Mouse (Mus musculus) forebrain, embryonic 11.5 days (tissue): ENCODE data around the gene Clstn1. TPM values are rescaled to one million over a fixed set of nuclear protein-coding genes. Genes with fewer than 3 reads are reported as not detected.

ENCODE experiments used
- ATAC-seq: fragments of 200-750 bp; cut with Nextera tagmentation; replicated peaks from 2 replicates; pipeline ENCODE4 v1.8.0; 2017; ENCODE audit warnings: moderate TSS enrichment; ENCODE audit not compliant: low FRiP score
- DNase-seq: peaks from one replicate; pipeline ENCODE4 v3.0.0-alpha.2; 2017; ENCODE audit warnings: low spot score
- H3K27ac ChIP-seq: fragments of 300-500 bp; sonication (generic); 2 replicates; pipeline ENCODE4 v1.5.1; 2014; ENCODE audit warnings: low read depth, low read length
- H3K27me3 ChIP-seq: fragments of 300-500 bp; sonication (generic); 2 replicates; pipeline ENCODE4 v1.6.1; 2014; ENCODE audit warnings: mild to moderate bottlenecking, low read length, mixed read lengths; ENCODE audit not compliant: control insufficient read depth, insufficient read depth
- H3K36me3 ChIP-seq: fragments of 300-500 bp; sonication (generic); 2 replicates; pipeline ENCODE4 v1.6.1; 2014; ENCODE audit warnings: mild to moderate bottlenecking, low read length, moderate library complexity, mixed read lengths; ENCODE audit not compliant: control insufficient read depth, insufficient read depth
- H3K4me1 ChIP-seq: fragments of 300-500 bp; sonication (generic); replicated peaks from 2 replicates; pipeline ENCODE4 v1.6.1; 2014; ENCODE audit warnings: low read length, mixed read lengths; ENCODE audit not compliant: control insufficient read depth, insufficient read depth
- H3K4me2 ChIP-seq: fragments of 300-500 bp; sonication (generic); 2 replicates; pipeline ENCODE4 v1.6.1; 2014; ENCODE audit warnings: low read depth, mild to moderate bottlenecking, low read length, moderate library complexity, mixed read lengths; ENCODE audit not compliant: severe bottlenecking
- H3K4me3 ChIP-seq: fragments of 300-500 bp; sonication (generic); 2 replicates; pipeline ENCODE4 v1.5.1; 2014; ENCODE audit warnings: low read depth, low read length
- H3K9ac ChIP-seq: fragments of 300-500 bp; sonication (generic); 2 replicates; pipeline ENCODE4 v1.6.1; 2014; ENCODE audit warnings: low read length
- H3K9me3 ChIP-seq: fragments of 300-500 bp; sonication (generic); 2 replicates; pipeline ENCODE4 v1.6.1; 2016; ENCODE audit warnings: low read length, mixed read lengths; ENCODE audit not compliant: control insufficient read depth
- WGBS: fragments of 180-500 bp; shearing (Covaris S2); extraction: QIAGEN DNeasy Blood & Tissue Kit; methylation state at CpG from one replicate; pipeline ENCODE4 v1.1.7; 2014; 5-methylcytosine and 5-hydroxymethylcytosine counted together
- polyA plus RNA-seq: library from polyadenylated mRNA; unstranded; fragments of >200 nt; fragmentation: Nextera tagmentation; extraction: Ambion mirVana; gene quantifications from 2 replicates; pipeline ENCODE4 v1.2.1, GENCODE M21; 2014

Clstn1 gene
- polyA plus RNA-seq, 1 experiment from 2014 or later: 48.1 TPM

GRCm38 (mm10) chr4:149597641-149598208 lies 11.5 kb downstream of the Clstn1 start:
- Histone ChIP-seq H3K36me3 (no peaks in the 10 kb centered on the region), H3K9me3 (no peaks in the 10 kb centered on the region), H3K27me3 (no peaks in the 10 kb centered on the region), H3K4me2 (no peak overlapping the region), H3K4me1 (0 out of 2 replicates have a peak, but pooled peaks cover 2% of the 10 kb centered on the region), H3K27ac (no peak overlapping the region), H3K9ac (no peak overlapping the region), H3K4me3 (no peak overlapping the region)
- ATAC-seq (no peak), DNase-seq (no peak)
- 81% methylated on average over 12 of the region's 12 CpGs for WGBS

- DNase-seq (no peak), ATAC-seq (no peak)
- WGBS: 87% methylated on average over 6 of the region's 6 CpGs
- Histone ChIP-seq H3K9me3 (no peaks in the 10 kb centered on the region), H3K4me1 (0 out of 2 replicates have a peak, but pooled peaks cover 2% of the 10 kb centered on the region), H3K27ac (no peak overlapping the region), H3K4me3 (no peak overlapping the region), H3K27me3 (no peaks in the 10 kb centered on the region), H3K4me2 (no peak overlapping the region), H3K36me3 (no peaks in the 10 kb centered on the region), H3K9ac (no peak overlapping the region)
Observed at GRCm38 (mm10) chr4:149599549-149599948, 13.3 kb downstream of the Clstn1 start.

GRCm38 (mm10) chr4:149600130-149600529 lies 13.9 kb downstream of the Clstn1 start:
- no peak overlapping the region for H3K27ac ChIP-seq
- no peaks in the 10 kb centered on the region for H3K36me3 ChIP-seq
- H3K27me3 ChIP-seq: no peaks in the 10 kb centered on the region
- whole genome bisulfite sequencing: 88% methylated on average over 4 of the region's 4 CpGs
- ATAC-seq (no peak), DNase-seq (peak; percentile 15)
- no peak overlapping the region for H3K9ac ChIP-seq
- no peak overlapping the region for H3K4me2 ChIP-seq
- H3K4me1 ChIP-seq: 0 out of 2 replicates have a peak, but pooled peaks cover 2% of the 10 kb centered on the region
- H3K9me3 ChIP-seq: no peaks in the 10 kb centered on the region
- H3K4me3 ChIP-seq: no peak overlapping the region

DNA sequence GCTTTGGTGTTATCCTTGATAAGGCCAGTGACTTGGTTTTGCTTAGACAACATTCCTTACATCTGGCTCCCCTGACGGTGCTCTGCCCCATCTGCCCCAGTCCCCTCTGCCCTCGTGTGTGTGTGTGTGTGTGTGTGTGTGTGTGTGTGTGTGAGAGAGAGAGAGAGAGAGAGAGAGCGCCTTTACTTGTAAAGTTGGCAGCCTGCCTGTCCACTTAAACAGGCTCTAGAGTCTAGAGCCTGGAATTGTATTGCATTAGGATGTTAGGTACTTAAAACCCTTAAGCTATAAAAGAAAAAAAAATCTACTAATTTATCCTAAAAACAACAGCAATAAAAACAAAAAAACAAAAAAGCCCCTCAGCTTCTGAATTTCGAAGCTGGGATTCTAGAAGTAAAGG lies 15.2 kb downstream of the Clstn1 start:
- 57% methylated on average over 4 of the region's 4 CpGs for WGBS
- no peak overlapping the region for H3K4me3 ChIP-seq
- no peak overlapping the region for H3K9ac ChIP-seq
- no peak overlapping the region for H3K27ac ChIP-seq
- ATAC-seq: no peak
- H3K4me1 ChIP-seq: 0 out of 2 replicates have a peak, but pooled peaks cover 2% of the 10 kb centered on the region
- DNase-seq: no peak
- no peaks in the 10 kb centered on the region for H3K36me3 ChIP-seq
- H3K27me3 ChIP-seq: no peaks in the 10 kb centered on the region
- H3K9me3 ChIP-seq: no peaks in the 10 kb centered on the region
- no peak overlapping the region for H3K4me2 ChIP-seq

GRCm38 (mm10) chr4:149602236-149602635 lies 16.0 kb downstream of the Clstn1 start:
- no peak for ATAC-seq
- H3K36me3 ChIP-seq: no peaks in the 10 kb centered on the region
- 0 out of 2 replicates have a peak, but pooled peaks cover 2% of the 10 kb centered on the region for H3K4me1 ChIP-seq
- no peaks in the 10 kb centered on the region for H3K27me3 ChIP-seq
- no peak overlapping the region for H3K9ac ChIP-seq
- no peak for DNase-seq
- no peak overlapping the region for H3K4me3 ChIP-seq
- H3K4me2 ChIP-seq: no peak overlapping the region
- no peaks in the 10 kb centered on the region for H3K9me3 ChIP-seq
- H3K27ac ChIP-seq: no peak overlapping the region
- WGBS: 57% methylated on average over 7 of the region's 7 CpGs

DNA sequence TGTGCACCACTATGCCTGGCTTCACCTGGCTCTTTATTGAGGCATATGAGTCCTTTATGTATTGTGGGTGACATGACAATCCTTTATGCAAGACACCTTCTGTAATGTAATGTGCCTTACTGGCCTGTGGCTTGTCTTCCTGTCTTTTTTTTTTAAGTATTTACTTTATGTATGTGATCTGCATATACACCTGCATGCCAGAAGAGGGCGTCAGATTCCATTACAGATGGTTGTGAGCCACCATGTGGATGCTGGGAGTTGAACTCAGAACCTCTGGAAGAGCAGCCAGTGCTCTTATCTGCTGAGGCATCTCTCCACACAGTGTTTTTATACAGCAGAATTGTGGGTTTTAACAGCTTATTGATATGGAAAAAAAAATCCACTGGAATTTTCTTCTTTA lies 17.6 kb downstream of the Clstn1 start:
- Histone ChIP-seq H3K4me2 (no peak overlapping the region), H3K36me3 (no peaks in the 10 kb centered on the region), H3K4me1 (0 out of 2 replicates have a peak, but pooled peaks cover 2% of the 10 kb centered on the region), H3K9ac (no peak overlapping the region), H3K27me3 (no peaks in the 10 kb centered on the region), H3K9me3 (no peaks in the 10 kb centered on the region), H3K27ac (no peak overlapping the region), H3K4me3 (no peak overlapping the region)
- DNase-seq (no peak), ATAC-seq (no peak)
- WGBS: 74% methylated on average over 1 of the region's 1 CpGs

DNA sequence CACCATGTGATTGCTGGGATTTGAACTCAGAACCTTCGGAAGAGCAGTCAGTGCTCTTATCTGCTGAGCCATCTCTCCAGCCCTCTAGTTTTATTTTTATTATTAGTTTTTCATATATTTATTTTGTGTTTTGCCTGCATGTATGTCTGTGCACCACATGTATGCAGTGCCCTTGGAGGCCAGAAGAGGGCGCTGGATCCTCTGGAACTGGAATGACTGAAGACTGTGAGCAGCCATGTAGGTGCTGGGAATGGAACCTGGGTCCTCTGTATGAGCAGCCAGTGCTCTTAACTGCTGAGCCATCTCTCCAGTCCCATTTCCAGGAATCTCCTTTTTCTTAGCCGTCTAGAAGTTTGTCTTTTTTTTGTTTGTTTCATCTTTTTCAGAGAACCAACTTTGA lies 18.2 kb downstream of the Clstn1 start:
- Histone ChIP-seq H3K27me3 (no peaks in the 10 kb centered on the region), H3K36me3 (no peaks in the 10 kb centered on the region), H3K4me1 (0 out of 2 replicates have a peak, but pooled peaks cover 4% of the 10 kb centered on the region), H3K4me3 (no peak overlapping the region), H3K27ac (no peak overlapping the region), H3K9me3 (no peaks in the 10 kb centered on the region), H3K4me2 (no peak overlapping the region), H3K9ac (no peak overlapping the region)
- WGBS: 80% methylated on average over 3 of the region's 3 CpGs
- ATAC-seq (no peak), DNase-seq (no peak)

DNA sequence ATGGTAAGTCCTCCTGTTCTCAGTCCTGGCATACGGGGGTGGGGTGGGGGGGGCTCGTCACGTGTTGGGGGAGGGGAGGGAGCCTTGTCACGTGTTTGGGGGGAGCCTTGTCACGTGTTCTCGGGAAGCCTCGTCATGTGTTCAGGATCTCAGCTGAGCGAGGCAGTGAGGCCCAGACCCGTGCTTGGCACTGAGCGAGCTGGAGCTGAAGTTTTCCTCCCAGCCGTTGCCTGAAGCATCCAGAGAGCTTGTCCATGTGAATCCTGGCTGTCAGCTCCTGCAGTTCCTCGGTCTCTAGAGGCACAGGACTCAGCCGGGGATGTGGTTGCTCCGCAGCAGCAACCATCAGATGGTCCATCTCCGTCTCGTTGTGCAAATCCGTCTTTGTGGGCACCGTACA lies 19.8 kb downstream of the Clstn1 start:
- no peak for DNase-seq
- ATAC-seq: no peak
- Histone ChIP-seq H3K27ac (no peak overlapping the region), H3K4me3 (no peak overlapping the region), H3K36me3 (no peaks in the 10 kb centered on the region), H3K4me2 (no peak overlapping the region), H3K4me1 (0 out of 2 replicates have a peak, but pooled peaks cover 4% of the 10 kb centered on the region), H3K27me3 (no peaks in the 10 kb centered on the region), H3K9me3 (no peaks in the 10 kb centered on the region), H3K9ac (no peak overlapping the region)
- 89% methylated on average over 18 of the region's 18 CpGs for WGBS

DNA sequence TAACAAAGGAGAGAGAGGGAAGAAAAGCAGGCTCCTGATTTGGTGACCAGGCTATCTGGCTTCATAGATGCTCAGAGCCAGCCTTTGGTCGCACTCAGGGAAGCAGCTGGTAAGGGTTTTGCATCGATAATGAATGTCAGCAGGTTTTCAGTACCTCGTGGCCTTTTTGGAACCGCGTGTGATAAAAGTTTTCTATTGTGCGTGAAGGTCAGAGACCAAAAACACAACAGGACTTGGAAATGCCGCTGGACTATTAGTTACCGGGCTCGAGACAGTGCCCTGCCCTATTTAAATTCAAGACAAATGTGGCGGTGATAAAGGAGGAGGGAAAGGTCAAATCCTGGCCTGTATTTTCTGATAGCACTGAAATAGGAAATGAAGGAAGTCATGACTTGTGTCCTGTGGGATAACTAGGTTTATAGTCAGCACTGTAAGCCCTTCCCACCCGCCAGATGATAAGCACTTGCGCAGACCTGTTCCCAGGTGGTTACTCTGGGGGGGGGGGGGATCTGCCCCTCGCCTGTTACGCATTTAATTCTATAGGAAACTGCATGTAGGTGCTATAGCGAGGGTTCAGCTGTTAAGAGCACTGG lies 20.6 kb downstream of the Clstn1 start:
- no peak overlapping the region for H3K27ac ChIP-seq
- H3K27me3 ChIP-seq: no peaks in the 10 kb centered on the region
- no peaks in the 10 kb centered on the region for H3K9me3 ChIP-seq
- DNase-seq: no peak
- no peak for ATAC-seq
- H3K4me3 ChIP-seq: no peak overlapping the region
- H3K4me1 ChIP-seq: 0 out of 2 replicates have a peak, but pooled peaks cover 4% of the 10 kb centered on the region
- H3K36me3 ChIP-seq: no peaks in the 10 kb centered on the region
- H3K9ac ChIP-seq: no peak overlapping the region
- 52% methylated on average over 15 of the region's 15 CpGs for WGBS
- no peak overlapping the region for H3K4me2 ChIP-seq
